Mouse (Mus musculus) heart, adult 2 months (tissue): ENCODE results near the gene Sh2d7.

Experiments used
- CTCF ChIP-seq: fragments of 200-600 bp; IDR thresholded peaks from 2 replicates; pipeline ENCODE4 v1.8.1; 2022; ENCODE audit warnings: antibody characterized with exemption, mild to moderate bottlenecking, moderate library complexity
- EP300 ChIP-seq: fragments of 200-500 bp; IDR thresholded peaks from 2 replicates; pipeline ENCODE4 v1.6.1; 2011; ENCODE audit warnings: low read depth, low read length, control low read depth; ENCODE audit not compliant: insufficient read depth
- POLR2A ChIP-seq: fragments of 200-500 bp; IDR thresholded peaks from 2 replicates; pipeline ENCODE4 v1.6.1; 2011; ENCODE audit warnings: mild to moderate bottlenecking, low read depth, low read length, control low read depth; ENCODE audit not compliant: insufficient read depth

DNA sequence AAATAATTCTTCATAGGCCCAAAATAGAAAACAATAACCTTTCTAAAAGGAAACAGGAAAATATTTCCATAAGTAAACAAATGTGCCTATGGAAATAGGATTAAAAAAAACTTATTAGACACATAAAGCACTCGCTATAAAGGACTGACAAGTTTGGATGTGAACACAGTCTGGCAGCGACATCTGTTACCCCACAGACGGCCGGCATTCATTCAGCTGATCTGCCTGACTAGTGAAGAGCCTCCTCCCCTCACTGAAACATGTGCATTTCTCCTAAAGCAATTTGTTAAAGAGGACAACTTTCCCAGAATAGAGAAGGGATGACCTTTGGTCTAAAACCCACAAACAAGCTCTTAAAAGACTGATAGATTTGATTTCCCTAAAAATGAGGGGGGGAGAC lies 1.8 kb upstream of the Sh2d7 start:
- no peak for TF ChIP-seq CTCF
- no peak for TF ChIP-seq POLR2A
- TF ChIP-seq EP300 = no peak
